Mouse (Mus musculus): ENCODE data around the gene Fpgs.

GRCm38 (mm10) chr2:32699680-32700079 lies 4.3 kb downstream of the Fpgs start:
- TF ChIP-seq CTCF (IDR thresholded peaks at IDR 0.05; ENCODE audit: extremely low read depth, insufficient read length, insufficient replicate concordance, low read depth, low read length) (no peak), POLR2A (IDR thresholded peaks at IDR 0.05; ENCODE audit: low read depth, low read length) (no peak)

All from small intestine, adult 2 months (tissue).